Mouse (Mus musculus) Patski (cell line): ENCODE data around the gene Sirt5. TPM values are rescaled to one million over a fixed set of nuclear protein-coding genes. Genes with fewer than 3 reads are reported as not detected.

Experiments used
- ATAC-seq: fragments of 100-300 bp; one replicate; pipeline ENCODE4 v1.8.0; 2021
- CTCF ChIA-PET: fragments of 350-600 bp; sonication (Branson Sonifier 250); formaldehyde crosslinking; loops from one replicate; lab custom pipeline; 2022; ENCODE audit warnings: inconsistent platforms; lab: Charles Lee
- POLR2A ChIA-PET: fragments of 350-600 bp; sonication (Branson Sonifier 250); formaldehyde crosslinking; loops from one replicate; lab custom pipeline; 2022; ENCODE audit warnings: antibody characterized with exemption, inconsistent platforms; lab: Charles Lee
- DNase-seq: peaks from one replicate; pipeline ENCODE4 v3.0.0-alpha.2; 2011; ENCODE audit warnings: low read depth, low spot score
- H3K27me3 ChIP-seq: fragments of 371-371 bp; one replicate; pipeline ENCODE4 v1.5.1; 2021
- CTCF ChIP-seq: fragments of 100-300 bp; IDR thresholded peaks from one replicate; pipeline ENCODE4 v1.5.1; 2021
- in situ Hi-C: fragments of 300-500 bp; cut with MboI; formaldehyde crosslinking; loops from 3 replicates; pipeline ENCODE4 v1.11.1; 2018; ENCODE audit warnings: low pct_unique_long_range_greater_than_20kb, mixed read lengths
- polyA plus RNA-seq: library from polyadenylated mRNA; unstranded; gene quantifications from one replicate; pipeline ENCODE4 v1.2.3, GENCODE M21; 2021

Gene Sirt5
- polyA plus RNA-seq, 1 experiment from 2014 or later = 24.8 TPM

DNA sequence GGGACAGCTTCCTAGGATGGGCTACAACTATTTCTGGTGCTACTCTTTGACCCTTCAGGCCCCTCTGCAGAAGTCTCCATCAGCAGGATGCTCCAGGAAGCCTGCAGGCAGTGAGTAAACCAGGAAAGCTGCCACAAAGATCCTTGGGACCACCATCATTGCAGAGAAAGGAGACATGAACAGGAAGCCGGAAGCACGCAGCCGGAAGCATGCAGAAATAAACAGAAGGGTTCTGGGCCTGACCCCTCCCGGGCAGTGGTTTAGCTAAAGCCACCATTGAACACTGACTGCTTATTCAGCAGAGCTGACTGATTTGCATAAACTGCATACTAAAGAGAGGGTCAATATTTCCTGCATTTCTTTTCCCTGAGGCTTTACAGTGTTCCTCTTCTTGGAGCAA is 26.7 kb upstream of the Sirt5 start:
- ATAC-seq (no peak), DNase-seq (no peak)
- TF ChIP-seq CTCF = no peak
- ChIA-PET CTCF (interaction anchor here (0.9 to 1.1 kb wide), 2 partner anchors 26 to 38 kb away, joined by 3 read pairs; no protein-coding TSS in a partner anchor), POLR2A (no interaction called here)
- no peaks in the 10 kb centered on the region for H3K27me3 ChIP-seq
- in situ Hi-C loops = no loop called here

- in situ Hi-C loops = no loop called here
- CTCF ChIA-PET = no interaction called here
Observed at GRCm38 (mm10) chr13:43346825-43347224, 18.5 kb upstream of the Sirt5 start.

GRCm38 (mm10) chr13:43349376-43349775 is 15.9 kb upstream of the Sirt5 start:
- no peaks in the 10 kb centered on the region for H3K27me3 ChIP-seq
- CTCF ChIA-PET = no interaction called here

More at GRCm38 (mm10) chr13:43346825-43347224, 18.5 kb upstream of the Sirt5 start:
- POLR2A ChIA-PET = interaction anchor here (0.8 kb wide), 1 partner anchor 11 kb away, joined by 3 read pairs; no protein-coding TSS in a partner anchor
- no peak for TF ChIP-seq CTCF
- DNase-seq (no peak), ATAC-seq (no peak)
- H3K27me3 ChIP-seq = no peaks in the 10 kb centered on the region

GRCm38 (mm10) chr13:43350489-43351169 is 14.7 kb upstream of the Sirt5 start:
- TF ChIP-seq CTCF = no peak
- ChIA-PET POLR2A (no interaction called here), CTCF (interaction anchor here (1.9 kb wide), 1 partner anchor 15 kb away, joined by 6 read pairs; the partner anchor contains the start of gene Sirt5)
- ATAC-seq = no peak
- no peaks in the 10 kb centered on the region for H3K27me3 ChIP-seq
- DNase-seq = no peak
- in situ Hi-C loops = no loop called here

More at GRCm38 (mm10) chr13:43349376-43349775, 15.9 kb upstream of the Sirt5 start:
- POLR2A ChIA-PET = no interaction called here
- no peak for TF ChIP-seq CTCF
- no peak for ATAC-seq
- DNase-seq = no peak
- in situ Hi-C loops = no loop called here

DNA sequence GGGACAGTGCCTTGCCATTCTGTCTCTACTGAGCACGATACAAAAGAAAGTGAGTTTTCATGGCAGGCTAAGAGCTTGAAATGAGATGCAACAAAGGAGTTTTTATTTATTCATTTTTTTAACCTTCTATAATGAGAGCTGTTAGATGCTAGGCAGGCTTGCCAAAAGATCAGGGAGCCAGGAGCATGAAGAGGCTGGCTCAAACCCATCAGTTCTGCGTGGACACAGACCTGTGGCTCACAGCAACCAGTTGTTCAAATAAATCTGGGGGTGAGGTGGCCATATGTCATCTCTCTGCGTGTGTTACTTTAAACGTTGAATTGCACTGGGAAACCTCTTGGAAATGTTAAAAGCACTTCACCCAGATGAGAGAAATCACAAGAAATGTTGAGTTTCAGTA is 11.9 kb upstream of the Sirt5 start:
- no peak for DNase-seq
- CTCF ChIA-PET = no interaction called here
- in situ Hi-C loops = no loop called here
- no peak for ATAC-seq
- TF ChIP-seq CTCF = no peak
- no peaks in the 10 kb centered on the region for H3K27me3 ChIP-seq
- POLR2A ChIA-PET = no interaction called here

DNA sequence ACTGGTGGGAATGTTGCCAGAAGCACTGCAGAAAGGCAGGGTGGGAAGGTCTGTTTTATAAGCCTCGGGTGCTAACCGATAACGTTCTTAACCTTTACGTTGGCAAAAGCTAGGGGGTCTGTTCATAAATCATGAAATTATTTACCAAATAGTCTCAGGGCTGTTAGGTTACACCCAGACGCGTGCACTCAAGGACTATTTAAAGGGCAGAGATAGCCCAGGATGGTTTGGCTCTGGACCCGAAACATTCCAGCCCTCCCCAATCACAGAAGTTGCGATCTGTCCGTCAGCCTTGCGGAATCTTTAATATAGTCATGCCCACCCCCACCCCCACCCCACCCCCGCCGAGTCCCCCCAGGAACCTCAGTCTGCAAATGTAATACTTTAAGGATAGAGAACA is 10.9 kb upstream of the Sirt5 start:
- POLR2A ChIA-PET = no interaction called here

DNA sequence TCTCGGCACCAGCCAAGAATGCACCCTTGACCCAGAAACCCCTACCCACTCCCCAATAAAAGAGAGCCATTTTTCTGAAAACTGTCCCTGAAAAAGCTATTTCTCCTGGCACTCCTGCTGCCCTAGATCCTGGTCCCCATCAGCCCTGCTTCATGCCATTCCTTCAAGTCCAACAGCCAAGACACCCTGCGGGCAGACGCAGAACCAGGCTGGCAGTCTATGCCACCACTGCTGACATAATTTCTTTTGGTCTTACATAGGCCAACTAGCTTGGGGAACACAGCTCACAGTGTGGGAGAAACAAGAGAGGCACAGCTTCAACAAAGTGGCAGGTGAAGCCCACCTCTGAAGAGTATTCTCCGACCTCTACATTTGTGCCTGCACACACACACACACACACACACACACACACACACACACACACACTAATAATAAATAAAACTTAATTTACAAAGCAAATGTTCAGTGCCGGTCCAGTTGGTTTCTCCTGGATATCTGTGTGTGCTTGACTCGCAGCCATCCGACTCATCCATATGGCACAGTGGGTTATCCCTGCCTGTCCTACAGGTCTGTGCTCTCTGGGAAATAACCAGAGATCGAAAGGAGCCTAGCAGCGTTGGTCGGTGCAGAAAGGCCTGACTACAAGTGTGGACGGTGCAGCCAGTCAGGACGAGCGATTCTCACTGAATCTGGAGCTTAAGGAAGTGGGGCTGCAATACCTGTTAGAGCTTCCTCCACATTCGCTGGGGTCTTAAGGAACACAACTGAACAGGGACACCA is 8.8 kb upstream of the Sirt5 start:
- no peaks in the 10 kb centered on the region for H3K27me3 ChIP-seq
- ATAC-seq (no peak), DNase-seq (no peak)
- in situ Hi-C loops = no loop called here
- TF ChIP-seq CTCF = no peak
- ChIA-PET CTCF (interaction anchor here (1.4 kb wide), 1 partner anchor 165 kb away, joined by 3 read pairs; no protein-coding TSS in a partner anchor), POLR2A (no interaction called here)

More for the DNA sequence above, 10.9 kb upstream of the Sirt5 start:
- CTCF ChIA-PET = interaction anchor here (0.8 to 1.3 kb wide), 2 partner anchors 22 to 44 kb away, joined by 3 read pairs; no protein-coding TSS in a partner anchor
- DNase-seq (no peak), ATAC-seq (no peak)
- in situ Hi-C loops = no loop called here
- TF ChIP-seq CTCF = no peak
- H3K27me3 ChIP-seq = no peaks in the 10 kb centered on the region

- ChIA-PET CTCF (interaction anchor here (1.2 kb wide), 1 partner anchor 41 kb away, joined by 3 read pairs; no protein-coding TSS in a partner anchor), POLR2A (no interaction called here)
- H3K27me3 ChIP-seq = no peaks in the 10 kb centered on the region
- in situ Hi-C loops = no loop called here
- DNase-seq = no peak
- no peak for ATAC-seq
- TF ChIP-seq CTCF = no peak
Observed at GRCm38 (mm10) chr13:43360534-43360933, 4.8 kb upstream of the Sirt5 start.

DNA sequence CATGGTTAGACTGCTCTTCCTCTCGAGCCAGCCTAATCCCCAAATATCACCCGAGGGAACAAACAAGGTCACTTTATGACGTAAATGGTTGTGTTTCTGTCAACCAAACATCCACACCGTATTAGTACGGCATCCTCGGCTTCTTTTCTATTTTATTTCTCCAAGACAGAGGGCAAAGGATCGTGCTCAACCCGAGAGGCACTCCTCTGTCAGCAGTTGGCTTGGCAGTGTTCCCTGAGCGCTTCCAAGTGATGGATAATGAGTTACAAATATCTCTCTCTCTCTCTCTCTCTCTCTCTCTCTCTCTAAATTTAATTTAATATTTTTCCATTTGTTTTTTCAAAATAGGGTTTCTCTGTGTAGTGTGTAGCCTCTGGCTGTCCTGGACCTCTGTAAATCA is 2.9 kb upstream of the Sirt5 start:
- in situ Hi-C loops = no loop called here
- ChIA-PET POLR2A (no interaction called here), CTCF (no interaction called here)
- DNase-seq (no peak), ATAC-seq (no peak)
- no peak for TF ChIP-seq CTCF
- no peaks in the 10 kb centered on the region for H3K27me3 ChIP-seq

DNA sequence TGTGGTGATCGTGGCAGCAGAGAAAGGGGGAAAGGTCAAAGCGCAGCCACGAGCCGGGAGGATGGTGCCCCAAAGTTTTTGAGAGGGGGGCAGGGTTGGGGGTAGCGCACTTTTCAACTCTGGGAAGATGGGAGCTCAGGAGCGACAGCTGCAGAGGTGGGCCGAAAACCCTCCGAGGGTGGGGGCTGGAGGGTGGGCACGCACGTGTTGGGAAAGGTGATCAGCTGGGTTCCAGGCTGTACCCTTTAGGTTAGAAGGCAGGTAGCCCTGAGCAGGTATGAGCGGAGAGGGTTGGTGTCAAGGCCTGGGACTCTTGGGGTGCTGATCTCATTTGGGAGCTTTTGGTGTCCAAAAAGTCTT is 509 bp downstream of the Sirt5 start:
- no peaks in the 10 kb centered on the region for H3K27me3 ChIP-seq
- ATAC-seq (no peak), DNase-seq (no peak)
- POLR2A ChIA-PET = no interaction called here
- TF ChIP-seq CTCF = no peak
- in situ Hi-C loops = no loop called here
- CTCF ChIA-PET = interaction anchor here (0.7 to 1.9 kb wide), 4 partner anchors 8 to 178 kb away, joined by 3 to 6 read pairs (median 4); no protein-coding TSS in a partner anchor

DNA sequence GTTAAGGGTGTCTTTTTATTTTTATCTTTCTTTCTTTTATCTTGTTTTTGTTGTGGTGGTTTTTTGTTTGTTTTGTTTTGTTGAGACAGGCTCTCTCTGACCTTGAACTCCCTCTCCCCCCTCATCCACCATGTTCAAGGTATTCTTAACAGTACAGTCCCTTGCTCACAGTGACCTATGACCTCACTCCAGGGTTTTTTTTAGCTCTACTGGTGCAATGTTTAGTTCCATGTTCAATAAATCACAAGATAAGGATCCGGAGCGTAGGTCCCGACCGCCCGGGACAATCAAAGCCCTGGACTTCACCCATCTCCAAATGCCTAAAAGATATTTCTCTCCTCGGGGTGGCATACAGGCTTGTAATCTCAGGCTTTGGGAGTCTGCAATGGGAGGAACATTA is 4.8 kb downstream of the Sirt5 start:
- in situ Hi-C loops = no loop called here
- DNase-seq (no peak), ATAC-seq (no peak)
- no peaks in the 10 kb centered on the region for H3K27me3 ChIP-seq
- TF ChIP-seq CTCF = no peak
- POLR2A ChIA-PET = no interaction called here
- CTCF ChIA-PET = no interaction called here
